Mouse (Mus musculus) C2C12 (cell line): ENCODE results near the gene Ift43.

ENCODE experiments used
- CEBPB ChIP-seq: IDR thresholded peaks from one replicate; pipeline ENCODE4 v1.6.1; 2011; ENCODE audit warnings: low read depth, mild to moderate bottlenecking, control low read depth, moderate library complexity
- CTCF ChIP-seq: IDR thresholded peaks from one replicate; pipeline ENCODE4 v1.5.1; 2011; ENCODE audit not compliant: control insufficient read depth, insufficient read depth, insufficient read length
- MAX ChIP-seq: IDR thresholded peaks from one replicate; pipeline ENCODE4 v1.6.1; 2011; ENCODE audit warnings: mild to moderate bottlenecking, control low read depth
- MYOG ChIP-seq: IDR thresholded peaks from one replicate; pipeline ENCODE4 v1.6.1; 2011; ENCODE audit not compliant: control insufficient read depth, insufficient read length; ENCODE audit errors: extremely low read depth
- USF1 ChIP-seq: IDR thresholded peaks from one replicate; pipeline ENCODE4 v1.6.1; 2011; ENCODE audit warnings: low read depth, mild to moderate bottlenecking, control low read depth, moderate library complexity

- TF ChIP-seq CTCF (no peak), USF1 (no peak), CEBPB (no peak), MAX (no peak), MYOG (no peak)
Measured at GRCm38 (mm10) chr12:86055306-86055705, 27.0 kb upstream of the Ift43 start.
